Mouse (Mus musculus) MEL (cell line): Measurements from ENCODE around the gene Spata21. TPM values are rescaled to one million over a fixed set of nuclear protein-coding genes. Genes with fewer than 3 reads are reported as not detected.
A peak's percentile ranks its signal among the peaks of the same experiment; 100 is the strongest.

Experiments used
- DNase-seq: peaks from one replicate; pipeline ENCODE4 v3.0.0; 2011; ENCODE audit warnings: low read depth, low spot score
- H3K27ac ChIP-seq: 2 replicates; pipeline ENCODE4 v1.5.1; 2012; ENCODE audit warnings: low read depth, mild to moderate bottlenecking, control low read depth, low read length, moderate library complexity; ENCODE audit not compliant: control insufficient read depth
- H3K27me3 ChIP-seq, 2 experiments: fragments of 150-350 bp in 1 of 2; sonication (generic) in 1 of 2; 2 replicates each; pipeline ENCODE4 v1.6.1; 2012; ENCODE audit warnings: low read length in 2 of 2, mild to moderate bottlenecking in 2 of 2, improper control_type of control experiment in 1 of 2, moderate library complexity in 1 of 2; ENCODE audit not compliant: insufficient read depth in 2 of 2, control insufficient read depth in 1 of 2
- H3K36me3 ChIP-seq, 2 experiments: 2 replicates each; pipeline ENCODE4 v1.6.1; 2012 to 2014; ENCODE audit warnings: low read length in 2 of 2, improper control_type of control experiment in 1 of 2, inconsistent platforms in 1 of 2, mild to moderate bottlenecking in 1 of 2; ENCODE audit not compliant: insufficient read depth in 2 of 2, control insufficient read depth in 1 of 2
- H3K4me1 ChIP-seq, 2 experiments: fragments of 150-350 bp in 1 of 2; sonication (generic) in 1 of 2; 2 replicates each; pipeline ENCODE4 v1.6.1; 2012; ENCODE audit warnings: low read length in 2 of 2, improper control_type of control experiment in 1 of 2, mild to moderate bottlenecking in 1 of 2; ENCODE audit not compliant: insufficient read depth in 2 of 2, control insufficient read depth in 1 of 2
- H3K4me3 ChIP-seq, 2 experiments: fragments of 150-350 bp in 1 of 2; sonication (generic) in 1 of 2; 2 replicates each; pipeline ENCODE4 v1.5.1; 2012; ENCODE audit warnings: low read depth in 2 of 2, low read length in 2 of 2, mild to moderate bottlenecking in 2 of 2, moderate library complexity in 2 of 2, control low read depth in 1 of 2, improper control_type of control experiment in 1 of 2; ENCODE audit not compliant: control insufficient read depth in 1 of 2, insufficient read depth in 1 of 2
- H3K79me2 ChIP-seq: 2 replicates; pipeline ENCODE4 v1.6.1; 2012; ENCODE audit warnings: mild to moderate bottlenecking, low read length, moderate library complexity; ENCODE audit not compliant: control insufficient read depth, poor library complexity, insufficient read depth
- H3K9ac ChIP-seq: 2 replicates; pipeline ENCODE4 v1.6.1; 2012; ENCODE audit warnings: low read depth, mild to moderate bottlenecking, control low read depth, low read length, moderate library complexity; ENCODE audit not compliant: control insufficient read depth, poor library complexity, severe bottlenecking
- H3K9me3 ChIP-seq: fragments of 150-350 bp; sonication (generic); replicated peaks from 2 replicates; pipeline ENCODE4 v1.6.1; 2012; ENCODE audit warnings: mild to moderate bottlenecking, low read length, improper control_type of control experiment, moderate library complexity; ENCODE audit not compliant: insufficient read depth
- BHLHE40 ChIP-seq: IDR thresholded peaks from 2 replicates; pipeline ENCODE4 v1.6.1; 2012; ENCODE audit warnings: low read depth, mild to moderate bottlenecking, inconsistent platforms, low read length, improper control_type of control experiment, borderline replicate concordance
- CHD1 ChIP-seq: IDR thresholded peaks from 2 replicates; pipeline ENCODE4 v1.6.1; 2012; ENCODE audit warnings: low read depth, mild to moderate bottlenecking, inconsistent platforms, low read length, improper control_type of control experiment
- CTCF ChIP-seq, 3 experiments: IDR thresholded peaks in 2 of 3; conservative IDR thresholded peaks in 1 of 3; 2 replicates each; pipeline ENCODE4 v1.5.1; 2011 to 2012; ENCODE audit warnings: low read length in 3 of 3, low read depth in 2 of 3, mild to moderate bottlenecking in 2 of 3, improper control_type of control experiment in 1 of 3, inconsistent platforms in 1 of 3, mixed read lengths in 1 of 3, moderate library complexity in 1 of 3; ENCODE audit not compliant: control insufficient read depth in 1 of 3, insufficient read depth in 1 of 3, poor library complexity in 1 of 3, severe bottlenecking in 1 of 3
- E2F4 ChIP-seq: IDR thresholded peaks from 2 replicates; pipeline ENCODE4 v1.6.1; 2011; ENCODE audit warnings: low read depth, low read length, improper control_type of control experiment, borderline replicate concordance
- EP300 ChIP-seq, 2 experiments: IDR thresholded peaks; 2 replicates each; pipeline ENCODE4 v1.6.1; 2011; ENCODE audit warnings: improper control_type of control experiment in 2 of 2, low read length in 2 of 2, low read depth in 1 of 2, mild to moderate bottlenecking in 1 of 2
- GATA1 ChIP-seq: IDR thresholded peaks from 2 replicates; pipeline ENCODE4 v1.6.1; 2011; ENCODE audit warnings: low read depth, low read length, improper control_type of control experiment
- HCFC1 ChIP-seq: IDR thresholded peaks from 2 replicates; pipeline ENCODE4 v1.6.1; 2012; ENCODE audit warnings: low read depth, mild to moderate bottlenecking, inconsistent platforms, low read length, improper control_type of control experiment, moderate library complexity
- JUND ChIP-seq: IDR thresholded peaks from 2 replicates; pipeline ENCODE4 v1.6.1; 2011; ENCODE audit warnings: low read depth, mild to moderate bottlenecking, improper control_type of control experiment, low read length
- MAFK ChIP-seq: IDR thresholded peaks from 2 replicates; pipeline ENCODE4 v1.6.1; 2011; ENCODE audit warnings: low read depth, mild to moderate bottlenecking, low read length, improper control_type of control experiment, borderline replicate concordance
- MAX ChIP-seq: IDR thresholded peaks from 2 replicates; pipeline ENCODE4 v1.6.1; 2011; ENCODE audit warnings: low read length, improper control_type of control experiment
- MAZ ChIP-seq: IDR thresholded peaks from 2 replicates; pipeline ENCODE4 v1.6.1; 2012; ENCODE audit warnings: low read depth, mild to moderate bottlenecking, inconsistent platforms, low read length, improper control_type of control experiment
- MEF2A ChIP-seq: IDR thresholded peaks from 2 replicates; pipeline ENCODE4 v1.6.1; 2014; ENCODE audit warnings: low read depth, mild to moderate bottlenecking, inconsistent platforms, low read length, improper control_type of control experiment; ENCODE audit not compliant: poor library complexity, insufficient replicate concordance, severe bottlenecking; ENCODE audit errors: extremely low read depth
- POLR2AphosphoS5 ChIP-seq: IDR thresholded peaks from 2 replicates; pipeline ENCODE4 v1.6.1; 2012; ENCODE audit warnings: low read depth, borderline replicate concordance, mild to moderate bottlenecking, inconsistent platforms, low read length, moderate library complexity, mixed read lengths
- RAD21 ChIP-seq: IDR thresholded peaks from 2 replicates; pipeline ENCODE4 v1.6.1; 2011; ENCODE audit warnings: mild to moderate bottlenecking, low read depth, low read length, improper control_type of control experiment
- RCOR1 ChIP-seq: IDR thresholded peaks from 2 replicates; pipeline ENCODE4 v1.6.1; 2012; ENCODE audit warnings: low read depth, mild to moderate bottlenecking, inconsistent platforms, low read length, improper control_type of control experiment
- SIN3A ChIP-seq: IDR thresholded peaks from 2 replicates; pipeline ENCODE4 v1.6.1; 2012; ENCODE audit warnings: low read length, improper control_type of control experiment, inconsistent platforms
- TBP ChIP-seq: IDR thresholded peaks from 2 replicates; pipeline ENCODE4 v1.8.0; 2011; ENCODE audit warnings: low read depth, low read length, improper control_type of control experiment
- USF2 ChIP-seq, 2 experiments: IDR thresholded peaks; 2 replicates each; pipeline ENCODE4 v1.6.1; 2011 to 2012; ENCODE audit warnings: improper control_type of control experiment in 2 of 2, low read length in 2 of 2, borderline replicate concordance in 1 of 2, inconsistent platforms in 1 of 2, low read depth in 1 of 2, mild to moderate bottlenecking in 1 of 2; ENCODE audit not compliant: insufficient read depth in 1 of 2
- ZC3H11A ChIP-seq: IDR thresholded peaks from 2 replicates; pipeline ENCODE4 v1.6.1; 2012; ENCODE audit warnings: low read depth, mild to moderate bottlenecking, inconsistent platforms, low read length, improper control_type of control experiment
- ZKSCAN1 ChIP-seq: IDR thresholded peaks from 2 replicates; pipeline ENCODE4 v1.6.1; 2012; ENCODE audit warnings: low read depth, mild to moderate bottlenecking, inconsistent platforms, low read length, improper control_type of control experiment, moderate library complexity
- ZMIZ1 ChIP-seq: IDR thresholded peaks from 2 replicates; pipeline ENCODE4 v1.6.1; 2012; ENCODE audit warnings: low read depth, mild to moderate bottlenecking, inconsistent platforms, low read length, improper control_type of control experiment, moderate library complexity
- polyA plus RNA-seq, 2 experiments: library from polyadenylated mRNA; stranded (reverse) in 1 of 2; unstranded in 1 of 2; fragments of >175 nt in 1 of 2; fragments of >200 nt in 1 of 2; gene quantifications; 2 replicates each; pipeline versions ENCODE4 v1.2.1 to v1.2.4; 2012; ENCODE audit warnings: low replicate concordance in 2 of 2, low read depth in 1 of 2; ENCODE audit not compliant: insufficient read length in 2 of 2, insufficient read depth in 1 of 2, missing spikeins in 1 of 2
- total RNA-seq: library from RNA; depleted of rRNA; stranded (reverse); fragments of 300-350 nt; gene quantifications from 2 replicates; pipeline ENCODE4 v1.2.3, GENCODE M21; 2012

The Spata21 gene
- total and polyA plus RNA-seq, 3 experiments: not detected

GRCm38 (mm10) chr4:141118691-141119090 lies 30.6 kb downstream of the Spata21 start:
- Histone ChIP-seq H3K27ac (no peak overlapping the region), H3K36me3 (peaks cover 0 to 2% of the 10 kb centered on the region in 2 experiments; a peak in 1 of 4 replicates)
- TF ChIP-seq ZC3H11A (no peak), USF2 (IDR thresholded peaks at IDR 0.05; ENCODE audit: borderline replicate concordance in 1 of 2, insufficient read depth in 1 of 2, low read depth in 1 of 2, low read length in 2 of 2) (no peak), ZMIZ1 (no peak), RCOR1 (no peak), TBP (no peak), POLR2AphosphoS5 (no peak), RAD21 (no peak), MAZ (no peak), EP300 (IDR thresholded peaks at IDR 0.05; ENCODE audit: low read depth in 1 of 2, low read length in 2 of 2) (no peak), MAFK (no peak), MEF2A (no peak), E2F4 (no peak), BHLHE40 (no peak), GATA1 (no peak), HCFC1 (no peak)
- TF ChIP-seq, all 39 proteins: peak for 0
- peaks cover 25% of the 10 kb centered on the region for H3K79me2 ChIP-seq
- no peaks in the 10 kb centered on the region for H3K9me3 ChIP-seq
- no peak overlapping the region for H3K9ac ChIP-seq
- DNase-seq: no peak
- H3K27me3 ChIP-seq: no peaks in the 10 kb centered on the region
- no peaks in the 10 kb centered on the region for H3K4me1 ChIP-seq
- H3K4me3 ChIP-seq: no peak overlapping the region

- Histone ChIP-seq H3K27ac (no peak overlapping the region), H3K27me3 (no peaks in the 10 kb centered on the region), H3K79me2 (peaks cover 39% of the 10 kb centered on the region), H3K4me1 (no peaks in the 10 kb centered on the region), H3K36me3 (peaks cover 0 to 2% of the 10 kb centered on the region in 2 experiments; a peak in 1 of 4 replicates), H3K4me3 (no peak overlapping the region), H3K9ac (no peak overlapping the region), H3K9me3 (no peaks in the 10 kb centered on the region)
- DNase-seq: peak; percentile 30
- TF ChIP-seq ZKSCAN1 (no peak), JUND (no peak), SIN3A (no peak), CHD1 (no peak), CTCF (IDR thresholded peaks at IDR 0.05 in 2 of 3, conservative IDR thresholded peaks at IDR 0.05 in 1 of 3; ENCODE audit: control insufficient read depth in 1 of 3, insufficient read depth in 1 of 3, low read depth in 2 of 3, low read length in 3 of 3, poor library complexity in 1 of 3, severe bottlenecking in 1 of 3) (peak; percentile 27 to 44 (median 34); a peak in 4 of 6 replicates), MAX (no peak)
These were observed 32.6 kb downstream of the Spata21 start for GRCm38 (mm10) chr4:141120700-141121099.
